Mouse (Mus musculus) c-Kit-positive CD71-positive TER-119-negative erythroid progenitor cells, embryonic 14.5 days (primary cell): ENCODE measurements around the gene Stpg4.

Experiments used
- DNase-seq: peaks from one replicate; pipeline ENCODE4 v3.0.0-alpha.2; 2013; ENCODE audit warnings: low read depth

The Stpg4 gene

DNA sequence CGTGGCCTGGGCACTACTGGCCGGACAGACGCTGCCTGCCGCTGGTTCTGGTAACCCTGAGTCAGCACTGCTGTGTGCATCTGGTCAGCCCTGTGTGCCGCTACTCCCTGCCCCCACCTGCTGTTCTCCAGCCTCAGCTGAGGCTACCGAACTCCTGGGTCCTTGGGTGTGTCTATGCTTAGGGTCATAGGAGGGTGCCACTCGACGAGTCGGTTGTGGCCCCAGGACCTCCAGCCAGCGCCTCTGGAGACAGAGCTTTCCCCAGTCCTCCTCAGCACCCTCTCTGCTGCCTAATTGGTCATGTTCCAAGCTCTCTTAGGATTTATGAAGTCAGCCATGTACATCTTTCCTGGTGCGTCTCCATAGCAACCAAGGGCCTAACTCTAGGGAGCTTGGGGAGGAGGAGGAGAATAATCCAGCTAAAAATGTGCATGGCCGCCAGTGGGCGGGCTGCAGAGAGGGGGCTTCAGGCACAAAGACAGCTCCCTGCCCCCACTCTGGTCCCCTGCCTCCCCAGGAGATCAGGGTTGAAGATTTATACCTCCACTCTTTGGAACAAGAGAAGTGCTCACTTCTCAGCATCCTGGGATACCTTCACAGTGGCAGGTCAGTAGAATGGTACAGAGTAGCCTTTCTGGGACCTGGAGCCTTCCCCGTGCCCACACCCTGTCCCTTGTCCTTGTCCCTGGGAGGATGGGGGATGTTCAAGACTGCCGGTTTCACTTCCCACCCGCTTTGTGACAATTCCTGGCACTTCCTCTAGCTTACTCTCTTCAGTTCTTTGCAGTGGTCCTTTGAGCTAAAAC, 49.0 kb downstream of the Stpg4 start:
- no peak for DNase-seq

DNA sequence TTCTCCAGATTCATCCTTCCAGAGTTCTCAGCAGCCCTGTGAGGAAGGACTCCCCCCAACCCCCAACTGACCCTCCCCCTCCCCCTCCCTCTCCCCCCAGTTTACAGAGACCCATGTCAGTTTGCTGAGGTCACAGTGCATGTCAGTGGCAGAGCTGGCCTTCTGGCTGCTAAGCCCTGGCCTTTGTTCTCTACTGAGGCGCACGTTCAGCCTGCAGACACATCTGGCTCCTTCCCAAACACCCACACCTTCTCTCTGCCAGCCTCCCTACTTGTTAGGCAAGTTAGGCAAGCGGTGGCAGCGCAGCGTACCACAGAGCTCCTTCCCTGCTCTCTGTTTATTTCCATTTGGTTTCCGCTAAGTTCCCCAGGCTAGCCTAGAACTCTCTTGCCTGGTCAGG, 50.0 kb downstream of the Stpg4 start:
- DNase-seq: no peak

DNA sequence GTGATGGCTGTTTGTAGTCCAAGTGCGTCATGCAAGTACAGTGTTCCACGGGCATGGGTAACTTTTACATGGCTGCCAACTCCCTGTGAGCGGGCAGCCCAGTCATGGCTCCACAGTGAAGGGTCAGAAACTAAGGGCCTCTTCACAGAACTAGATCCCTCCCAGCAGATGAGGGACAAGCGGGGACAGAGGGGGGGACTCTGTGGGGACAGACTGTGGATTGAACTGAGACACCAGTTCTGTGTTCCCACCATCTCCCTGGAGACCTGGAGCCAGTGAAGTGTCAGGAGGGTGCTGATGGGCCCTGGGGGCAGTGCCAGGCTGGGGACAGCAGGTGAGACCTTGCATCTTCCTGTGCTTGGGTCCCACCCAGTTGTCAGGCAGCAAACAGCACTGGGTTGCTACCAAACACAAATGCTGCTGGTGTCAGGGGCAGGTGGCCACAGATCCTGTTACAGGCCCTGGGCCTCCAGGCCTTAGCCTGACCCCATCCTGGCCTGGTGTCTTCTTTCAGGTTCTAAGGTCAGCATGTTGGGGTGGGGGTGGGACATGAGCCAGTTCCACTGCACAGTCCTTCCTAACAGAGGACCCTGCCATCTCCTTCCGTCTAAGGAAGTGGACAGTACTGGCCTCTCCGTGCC, 50.6 kb downstream of the Stpg4 start:
- DNase-seq: no peak

DNA sequence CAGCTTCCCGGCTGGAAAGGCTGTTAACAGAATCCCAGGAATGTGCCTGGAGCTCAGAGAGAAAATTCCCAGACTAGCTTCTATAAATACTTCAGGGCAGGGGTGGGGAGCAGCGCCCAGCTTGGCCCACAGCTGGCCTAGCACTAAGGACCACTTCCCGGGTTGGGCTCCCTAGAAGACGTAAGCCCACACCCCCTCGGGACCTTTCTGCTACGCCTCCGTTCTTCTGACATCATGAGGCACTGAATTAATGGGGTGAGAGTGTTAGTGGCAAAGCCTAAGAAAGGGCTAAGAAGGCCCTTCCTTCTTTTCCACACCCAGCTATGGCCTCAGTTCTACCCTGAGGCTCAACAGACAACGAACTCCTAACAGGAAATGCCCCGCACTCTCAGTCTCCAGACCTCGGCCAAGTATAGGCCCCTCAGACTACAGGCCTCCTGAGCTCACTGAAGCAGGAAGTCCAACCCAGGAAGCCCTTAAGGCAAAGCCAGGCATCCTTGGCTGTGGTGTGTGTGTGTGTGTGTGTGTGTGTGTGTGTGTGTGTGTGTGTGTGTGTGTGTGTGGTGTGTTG, 51.5 kb downstream of the Stpg4 start:
- no peak for DNase-seq

DNA sequence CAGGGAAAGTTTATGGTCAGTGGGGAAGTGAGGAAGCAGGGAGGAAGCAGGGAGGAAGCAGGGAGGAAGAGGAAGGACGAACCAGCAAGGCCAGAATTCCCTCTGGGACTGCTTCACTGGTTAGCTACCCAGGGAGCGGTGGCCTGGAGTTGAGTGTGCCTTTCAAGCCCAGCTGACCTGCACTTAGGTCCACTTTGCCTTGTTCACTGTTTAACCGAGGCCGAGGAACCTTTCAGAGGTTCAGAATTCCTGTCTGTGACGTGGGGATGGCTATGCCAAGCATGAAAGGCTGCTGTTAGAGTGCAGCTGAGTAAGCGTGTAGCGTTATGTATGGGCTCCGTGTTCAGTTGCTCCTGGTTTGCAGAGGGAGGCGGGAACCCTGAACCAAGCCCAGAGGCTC, 54.2 kb downstream of the Stpg4 start:
- DNase-seq: no peak

DNA sequence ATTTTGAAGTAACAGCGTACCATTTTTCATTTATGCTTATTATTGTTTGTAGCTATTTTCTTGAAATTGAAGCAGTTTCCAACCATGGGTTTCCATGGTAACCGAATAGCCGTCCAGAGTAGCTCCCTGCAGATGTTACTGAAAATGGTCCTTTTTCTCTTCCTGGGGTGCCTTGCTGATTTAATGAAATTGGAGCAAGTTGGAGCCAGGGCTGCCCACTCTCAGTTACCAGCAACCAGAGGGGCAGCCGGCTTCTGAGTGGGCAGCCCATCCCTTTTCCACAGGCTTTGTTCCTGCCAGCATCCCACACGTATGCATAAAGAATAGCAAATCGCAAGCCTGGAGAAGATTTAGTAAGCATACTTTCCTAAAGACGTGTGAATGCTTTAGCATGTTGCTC, 55.4 kb downstream of the Stpg4 start:
- DNase-seq: no peak

DNA sequence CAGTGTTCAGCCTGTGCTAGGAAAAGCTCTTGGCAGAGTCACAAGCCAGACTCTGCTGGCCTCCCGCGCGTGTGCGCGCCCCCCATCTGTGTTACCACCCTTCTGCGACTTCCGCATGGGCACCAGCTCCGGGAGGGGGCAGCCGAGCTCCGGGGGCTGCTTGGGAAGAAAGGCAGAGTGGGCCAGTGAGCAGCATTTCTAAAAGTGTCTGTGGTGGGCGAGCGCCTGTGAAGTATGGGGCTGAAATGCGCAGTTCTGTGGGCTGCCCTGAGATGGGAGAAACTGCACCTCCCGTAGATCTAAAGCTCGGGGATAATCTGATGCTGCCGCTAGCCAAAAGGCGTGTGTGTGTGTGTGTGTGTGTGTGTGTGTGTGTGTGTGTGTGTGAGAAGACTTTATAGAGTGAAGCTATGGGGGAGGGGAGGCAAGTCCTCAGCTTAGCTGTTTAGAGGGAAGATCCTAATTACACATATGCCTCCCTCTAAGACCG, 58.2 kb downstream of the Stpg4 start:
- DNase-seq: no peak

DNA sequence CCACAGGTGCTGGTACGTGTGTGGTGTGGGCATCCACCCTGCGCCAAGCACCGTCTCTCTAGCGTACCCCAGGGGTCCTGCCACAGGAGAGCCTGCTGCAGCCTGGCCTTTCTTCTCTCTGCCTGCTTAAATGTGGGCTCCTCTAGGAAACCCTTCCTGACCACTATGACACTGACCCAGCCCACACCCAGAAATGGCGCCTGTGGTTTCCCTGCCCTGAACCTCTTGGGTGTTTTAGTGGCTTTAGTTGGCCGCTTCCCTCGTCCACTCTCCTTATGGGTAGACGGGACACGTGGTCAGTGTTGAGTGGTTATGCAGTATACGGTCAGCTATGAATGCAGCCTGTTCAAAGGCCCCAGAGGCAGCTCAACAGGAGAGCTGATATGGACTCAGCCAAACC, 59.1 kb downstream of the Stpg4 start:
- no peak for DNase-seq

DNA sequence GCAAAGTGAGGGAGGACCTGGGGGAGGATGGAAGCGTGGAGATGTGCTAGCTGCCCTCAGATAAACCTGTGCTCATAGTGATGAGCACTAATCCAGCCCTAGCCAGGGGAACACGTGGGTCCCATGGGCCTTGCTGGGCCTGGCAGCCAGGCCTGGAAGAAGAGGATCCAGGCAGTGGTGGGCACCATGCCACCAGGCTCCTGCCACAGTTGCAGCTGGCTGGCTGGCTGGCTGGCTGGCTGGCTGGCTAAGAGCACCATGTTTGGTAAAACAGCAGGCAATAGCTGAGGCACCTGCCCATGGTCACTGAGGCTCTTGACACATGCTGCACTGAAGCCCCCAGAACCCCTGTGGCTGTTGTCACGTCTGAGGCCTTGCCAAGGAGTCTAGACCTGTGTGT, 59.9 kb downstream of the Stpg4 start:
- no peak for DNase-seq

DNA sequence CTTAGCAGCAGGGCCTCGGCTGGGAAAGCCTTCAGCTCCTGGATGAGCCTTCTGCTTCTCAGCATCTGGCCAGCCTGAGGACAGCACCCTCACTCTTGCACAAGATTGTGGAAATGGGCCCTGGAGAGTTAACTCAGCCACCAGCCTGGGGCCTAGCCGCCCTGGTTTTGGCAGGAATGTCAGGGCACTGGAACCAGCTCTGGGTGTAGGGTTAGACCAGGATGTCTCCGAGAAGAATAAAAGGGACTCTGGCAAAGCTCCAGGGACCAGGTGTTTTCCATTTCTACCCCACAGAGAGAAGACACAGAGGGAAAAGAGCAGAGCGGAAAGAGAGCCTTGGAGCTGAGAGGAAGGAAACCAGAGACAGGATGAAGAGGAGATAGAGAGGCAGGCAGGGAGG, 60.3 kb downstream of the Stpg4 start:
- DNase-seq: no peak

DNA sequence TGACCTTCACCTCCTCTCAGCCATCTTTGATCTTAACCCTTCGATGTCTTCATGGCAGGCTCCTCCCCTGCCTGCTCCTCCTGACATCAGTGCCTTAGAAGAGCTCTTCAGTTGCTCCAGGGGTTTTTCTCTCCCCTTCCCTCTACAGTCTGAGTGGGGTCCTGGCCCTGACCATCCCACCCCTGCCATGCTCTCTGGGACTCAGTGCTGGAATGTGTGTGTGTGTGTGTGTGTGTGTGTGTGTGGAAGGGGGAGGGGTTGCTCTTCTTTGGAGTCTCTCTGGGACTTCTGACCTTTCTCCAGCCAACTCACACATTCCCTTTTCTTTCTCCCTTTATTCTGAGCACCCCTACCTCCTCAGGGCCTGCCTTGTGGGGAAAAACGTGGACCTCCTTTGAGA, 61.0 kb downstream of the Stpg4 start:
- DNase-seq: no peak

DNA sequence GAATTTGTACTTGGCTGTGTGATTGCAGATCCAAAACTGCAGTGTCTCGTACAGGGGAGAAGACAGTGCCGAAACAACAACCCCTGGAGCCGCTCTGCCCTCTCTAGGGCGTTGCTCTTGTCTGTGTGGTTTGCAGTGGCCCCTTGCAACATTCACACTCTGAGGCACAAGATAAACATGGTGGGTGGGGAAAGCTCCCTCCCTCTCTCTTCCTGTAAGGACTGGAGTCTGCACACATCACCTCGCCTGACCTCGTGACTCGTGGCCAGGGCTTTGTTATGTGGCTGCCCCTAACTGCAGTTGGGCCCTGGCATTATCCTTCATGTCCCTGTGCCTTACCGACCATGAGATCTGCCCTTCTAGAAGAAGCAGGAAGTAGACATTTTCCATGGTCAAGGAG, 62.3 kb downstream of the Stpg4 start:
- peak; percentile 46 for DNase-seq

DNA sequence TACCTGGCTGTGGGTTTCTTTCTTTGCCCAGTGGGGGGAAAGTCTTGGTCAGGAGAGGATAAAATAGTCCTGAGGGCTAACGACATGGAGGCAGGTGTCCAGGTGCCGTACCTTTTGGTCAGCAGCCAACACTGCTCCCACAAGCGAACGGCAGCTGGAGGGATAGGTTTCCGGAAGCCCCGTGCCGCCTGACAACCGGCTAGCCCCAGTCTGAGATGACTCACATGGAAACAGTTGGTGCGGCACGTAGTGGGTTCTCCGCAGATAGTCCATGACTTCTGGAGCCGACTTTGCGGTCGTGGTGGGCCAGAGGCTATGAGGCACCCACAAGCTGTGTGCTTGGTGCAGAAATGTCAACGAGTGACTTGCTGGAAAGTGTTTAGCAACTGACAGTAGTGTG, 63.4 kb downstream of the Stpg4 start:
- no peak for DNase-seq

DNA sequence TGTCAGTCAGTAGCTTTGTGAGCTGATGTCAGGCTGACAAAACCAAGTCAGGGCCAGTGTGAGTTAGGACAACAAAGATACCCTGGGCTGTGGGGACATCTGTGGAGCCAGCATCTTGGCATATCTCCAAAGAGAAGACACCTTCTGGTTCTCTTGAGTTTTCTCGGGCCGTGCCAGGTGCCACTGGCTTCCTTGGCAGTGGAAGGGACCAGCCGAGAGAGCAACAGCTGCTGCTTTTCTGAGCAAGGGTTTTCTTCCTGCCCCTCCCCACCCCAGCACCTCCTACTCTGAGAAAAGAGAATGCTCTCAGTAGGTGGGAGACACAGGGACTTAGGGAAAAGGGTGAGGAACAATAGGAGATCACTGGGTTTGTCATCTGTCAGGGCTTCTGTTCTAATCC, 66.4 kb downstream of the Stpg4 start:
- DNase-seq: no peak

DNA sequence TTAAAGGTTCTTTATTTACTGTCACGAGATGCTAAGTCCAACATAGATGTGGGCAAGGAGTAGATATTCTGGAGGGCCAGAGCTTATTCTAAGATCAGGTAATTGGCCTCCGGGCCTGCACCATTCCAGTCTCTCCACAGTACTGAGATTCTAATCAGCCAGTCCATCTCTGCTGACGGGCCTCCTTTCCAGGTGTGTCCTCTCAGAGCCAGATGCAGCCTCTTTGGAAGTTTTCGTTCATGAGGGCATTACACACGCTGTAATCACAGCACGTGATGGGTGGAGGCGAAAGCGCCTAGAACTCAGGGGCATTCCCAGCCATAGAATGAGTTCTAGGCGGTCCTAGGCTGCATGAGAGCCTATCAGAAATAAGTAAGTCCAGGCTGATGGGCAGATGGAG, 70.0 kb downstream of the Stpg4 start:
- DNase-seq: no peak

DNA sequence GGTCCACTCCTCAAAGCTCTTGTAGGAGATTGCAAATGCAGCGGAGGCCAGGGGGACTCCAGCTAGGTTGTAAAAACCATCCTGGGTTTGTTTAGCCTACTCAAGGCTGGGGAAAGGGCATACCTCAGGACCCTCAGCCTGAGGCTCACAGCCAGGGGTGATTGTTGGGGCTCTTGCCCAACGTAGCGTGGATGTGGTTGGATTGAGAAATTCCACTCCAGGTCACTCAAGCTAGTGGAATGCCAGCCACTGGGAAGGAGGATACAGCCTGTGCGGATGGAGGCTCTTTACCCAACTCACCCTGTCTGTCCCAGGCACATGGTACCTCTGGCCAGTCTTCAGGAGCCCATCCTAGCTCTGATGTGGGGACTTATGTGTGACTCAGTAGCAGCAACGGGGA, 71.3 kb downstream of the Stpg4 start:
- DNase-seq: no peak

DNA sequence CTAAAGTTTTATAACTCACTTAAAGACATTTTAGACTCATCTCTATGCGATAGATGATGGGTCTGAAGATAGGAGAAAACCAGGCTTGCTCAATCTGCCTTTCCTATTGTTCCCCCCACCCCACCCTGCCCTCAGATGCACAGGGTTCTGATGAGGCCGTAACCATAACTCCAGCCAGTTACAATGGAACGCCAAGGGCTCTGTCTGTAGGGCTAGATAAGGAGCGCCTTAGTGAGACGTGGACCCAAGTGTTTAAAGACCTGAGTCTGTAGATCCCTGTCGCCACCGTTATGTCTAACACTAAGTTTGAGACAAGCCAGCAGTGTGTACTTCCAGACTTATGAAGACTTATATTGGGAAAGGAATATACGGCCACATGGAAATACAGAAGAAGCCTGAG, 72.1 kb downstream of the Stpg4 start:
- peak; percentile 25 for DNase-seq

DNA sequence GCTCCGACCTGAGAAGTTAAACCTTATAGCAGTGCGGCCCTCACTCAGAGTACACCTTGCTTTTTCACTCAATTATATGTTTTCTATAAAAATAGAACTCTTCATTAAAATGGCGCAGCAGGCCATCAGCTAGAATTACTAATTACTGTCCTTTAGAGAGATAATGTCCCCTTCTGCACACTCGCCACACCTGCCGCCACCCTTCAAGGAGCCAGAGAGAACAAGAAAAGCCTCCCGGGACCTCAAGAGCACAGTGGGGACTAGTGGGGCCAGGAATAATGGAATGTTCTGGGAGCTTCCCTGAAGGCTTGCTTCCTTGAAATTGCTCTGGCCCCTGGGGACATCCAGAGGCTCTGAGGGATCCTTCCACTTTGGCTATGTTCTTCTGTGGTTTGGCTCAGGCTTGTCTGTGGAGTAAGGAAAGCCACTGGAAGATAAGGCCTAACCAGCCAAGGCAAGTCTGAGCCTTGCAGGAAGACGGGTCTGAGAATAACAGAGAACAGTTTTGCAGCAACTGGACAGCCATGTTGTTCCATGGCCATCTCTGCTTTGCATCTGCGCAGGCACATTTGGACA, 73.7 kb downstream of the Stpg4 start:
- DNase-seq: no peak

DNA sequence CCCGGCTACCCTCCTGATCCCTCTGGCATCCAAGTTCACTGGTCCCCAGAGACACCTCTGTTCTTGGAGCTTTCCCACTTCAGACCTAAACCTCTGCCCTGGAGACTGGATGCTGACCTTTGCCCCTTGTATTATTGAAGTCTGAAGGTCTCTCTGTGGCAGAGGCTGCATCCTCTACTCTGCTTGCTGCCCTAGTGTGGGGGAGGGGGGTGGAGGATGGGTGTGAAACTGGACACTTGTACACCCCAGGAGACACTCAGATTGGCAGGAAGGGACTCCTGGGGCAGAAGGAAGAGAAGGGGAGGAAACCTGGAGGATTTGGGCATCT, 74.7 kb downstream of the Stpg4 start:
- DNase-seq: no peak

DNA sequence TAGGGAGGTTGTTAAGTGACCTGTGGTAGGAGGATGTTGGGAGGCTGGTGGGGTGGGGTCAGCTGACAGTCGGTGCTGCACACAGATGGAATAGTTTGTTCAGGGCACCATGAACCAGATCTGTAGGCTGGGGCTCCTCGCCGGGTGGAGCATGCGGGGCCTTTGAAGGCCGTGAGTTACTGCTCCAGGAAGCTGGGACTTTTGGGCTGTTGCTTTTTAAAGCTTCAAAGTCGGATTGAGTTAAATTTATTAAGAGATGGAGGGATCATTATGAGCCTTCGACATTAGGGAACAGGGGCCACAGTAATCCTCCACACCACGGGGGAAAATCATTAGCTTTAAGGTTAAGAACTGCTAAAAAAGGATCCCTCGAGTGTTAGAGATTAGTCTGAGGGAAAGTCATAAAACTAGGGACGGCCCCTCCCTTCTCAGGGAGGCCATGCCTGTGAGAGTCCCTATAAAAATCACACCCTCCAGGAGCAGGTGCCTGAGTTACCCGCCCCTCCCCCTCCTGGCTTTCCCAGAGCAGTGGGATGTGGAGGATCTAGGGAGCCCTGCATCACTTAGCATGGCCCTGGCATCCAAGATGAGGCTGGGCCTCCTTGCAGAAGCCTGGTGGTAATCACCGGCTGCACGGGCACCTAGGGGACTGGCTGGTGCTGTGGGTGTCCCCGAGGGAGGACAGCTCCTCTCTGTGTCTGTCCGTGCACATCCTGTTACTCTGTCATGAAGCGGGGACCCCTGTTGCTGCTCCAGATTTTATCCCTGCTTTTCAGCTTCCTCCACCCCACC, 75.2 kb downstream of the Stpg4 start:
- no peak for DNase-seq

DNA sequence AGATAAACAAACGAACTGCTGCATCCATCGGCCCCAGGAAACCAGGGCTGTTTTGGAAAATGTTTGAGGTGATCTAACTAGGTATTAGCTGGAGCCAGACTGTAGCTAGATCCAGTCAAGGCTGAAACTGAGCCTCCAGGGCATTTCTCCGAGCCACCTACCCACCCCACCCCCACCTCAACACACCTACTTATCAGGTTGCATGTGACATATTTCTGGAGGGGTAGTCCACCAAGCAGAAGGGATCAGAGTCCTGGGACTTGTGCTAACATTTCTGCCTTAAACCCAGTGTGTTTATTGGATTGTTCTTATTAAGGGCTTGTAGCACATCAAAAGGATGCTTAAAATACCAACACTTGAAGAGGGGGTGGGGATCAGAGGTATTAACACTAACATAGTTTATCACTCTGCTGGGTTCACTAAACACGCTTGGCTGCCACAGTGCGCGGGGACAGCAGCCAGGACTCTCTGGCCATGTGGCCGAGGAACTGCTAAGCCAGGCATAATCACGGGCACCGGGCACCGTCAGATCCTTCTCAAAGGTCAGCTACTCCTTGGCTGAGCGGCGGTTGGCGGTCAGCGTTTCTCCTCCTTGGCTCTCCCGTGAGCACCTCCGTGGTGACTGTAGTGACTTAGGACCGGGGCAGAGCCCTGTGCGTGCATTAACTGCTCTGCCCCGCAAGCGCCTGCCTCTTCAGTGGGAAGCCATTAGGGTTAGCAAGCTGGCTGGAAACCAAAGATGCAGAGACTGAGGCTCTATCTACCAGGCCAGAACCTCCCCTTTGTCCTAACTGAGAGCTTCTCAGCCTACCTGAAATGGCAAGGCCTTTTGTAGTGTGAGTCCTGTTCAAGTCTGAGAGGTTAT, 76.1 kb downstream of the Stpg4 start:
- no peak for DNase-seq
